Mouse (Mus musculus) stomach, embryonic 16.5 days (tissue): ENCODE measurements around the gene Vangl1. TPM values are rescaled to one million over a fixed set of nuclear protein-coding genes. Genes with fewer than 3 reads are reported as not detected.

Experiments
- ATAC-seq: fragments of 200-750 bp; cut with Nextera tagmentation; 2 replicates; pipeline ENCODE4 v1.8.0; 2017; ENCODE audit warnings: moderate number of reproducible peaks, moderate TSS enrichment; ENCODE audit not compliant: insufficient read depth, low FRiP score
- H3K27ac ChIP-seq: fragments of 300-500 bp; sonication (generic); 2 replicates; pipeline ENCODE4 v1.5.1; 2014; ENCODE audit warnings: low read length
- H3K27me3 ChIP-seq: fragments of 300-500 bp; sonication (generic); 2 replicates; pipeline ENCODE4 v1.6.1; 2014; ENCODE audit warnings: low read length, control low read depth, mixed read lengths; ENCODE audit not compliant: control insufficient read depth, insufficient read depth
- H3K36me3 ChIP-seq: fragments of 300-500 bp; sonication (generic); 2 replicates; pipeline ENCODE4 v1.6.1; 2014; ENCODE audit warnings: low read length; ENCODE audit not compliant: control insufficient read depth, insufficient read depth
- H3K4me1 ChIP-seq: fragments of 300-500 bp; sonication (generic); 2 replicates; pipeline ENCODE4 v1.6.1; 2014; ENCODE audit warnings: low read length, control low read depth, mixed read lengths; ENCODE audit not compliant: control insufficient read depth, insufficient read depth
- H3K4me2 ChIP-seq: fragments of 300-500 bp; sonication (generic); 2 replicates; pipeline ENCODE4 v1.6.1; 2014; ENCODE audit warnings: low read depth, low read length, mixed read lengths
- H3K4me3 ChIP-seq: fragments of 300-500 bp; sonication (generic); replicated peaks from 2 replicates; pipeline ENCODE4 v1.5.1; 2014; ENCODE audit warnings: mild to moderate bottlenecking, low read length
- H3K9ac ChIP-seq: fragments of 300-500 bp; sonication (generic); 2 replicates; pipeline ENCODE4 v1.6.1; 2014; ENCODE audit warnings: low read length
- H3K9me3 ChIP-seq: fragments of 300-500 bp; sonication (generic); replicated peaks from 2 replicates; pipeline ENCODE4 v1.6.1; 2016; ENCODE audit warnings: low read length, control low read depth; ENCODE audit not compliant: control insufficient read depth
- WGBS: fragments of 180-500 bp; shearing (Covaris S2); extraction: QIAGEN DNeasy Blood & Tissue Kit; methylation state at CpG from one replicate; pipeline ENCODE4 v1.1.7; 2014; 5-methylcytosine and 5-hydroxymethylcytosine counted together
- polyA plus RNA-seq: library from polyadenylated mRNA; unstranded; fragments of >200 nt; fragmentation: Nextera tagmentation; extraction: Ambion mirVana; gene quantifications from 2 replicates; pipeline ENCODE4 v1.2.1, GENCODE M21; 2015

Vangl1 gene
- polyA plus RNA-seq, 1 experiment from 2014 or later, result 30.7 TPM

DNA sequence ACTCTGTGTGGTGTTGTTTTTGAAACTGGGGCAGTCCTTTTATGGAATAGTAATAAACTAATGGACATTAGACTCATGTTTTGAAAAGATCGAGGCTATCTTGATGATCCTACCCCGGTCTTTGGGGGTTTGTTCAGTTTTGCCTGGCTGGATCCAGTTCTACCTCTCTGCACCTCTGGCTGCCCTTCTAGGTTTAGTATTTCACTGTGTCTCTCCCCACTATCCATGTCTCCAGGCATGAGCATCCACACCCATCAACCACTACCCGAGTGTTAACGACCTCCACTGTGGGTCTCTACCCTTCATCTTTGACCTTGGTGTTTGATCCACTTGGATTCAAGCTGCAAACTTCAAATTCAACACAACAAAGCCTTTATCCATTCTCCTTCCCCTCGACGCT lies 58.1 kb downstream of the Vangl1 start:
- 82% methylated on average over 6 of the region's 6 CpGs for WGBS
- Histone ChIP-seq H3K4me1 (peaks cover 9% of the 10 kb centered on the region), H3K9ac (no peak overlapping the region), H3K27me3 (no peaks in the 10 kb centered on the region), H3K36me3 (no peaks in the 10 kb centered on the region), H3K4me3 (no peak overlapping the region), H3K27ac (no peak overlapping the region), H3K9me3 (no peaks in the 10 kb centered on the region), H3K4me2 (no peak overlapping the region)
- no peak for ATAC-seq

GRCm38 (mm10) chr3:102145645-102146386 lies 58.7 kb downstream of the Vangl1 start:
- H3K4me1 ChIP-seq, result peaks cover 9% of the 10 kb centered on the region
- 68% methylated on average over 6 of the region's 6 CpGs for WGBS

DNA sequence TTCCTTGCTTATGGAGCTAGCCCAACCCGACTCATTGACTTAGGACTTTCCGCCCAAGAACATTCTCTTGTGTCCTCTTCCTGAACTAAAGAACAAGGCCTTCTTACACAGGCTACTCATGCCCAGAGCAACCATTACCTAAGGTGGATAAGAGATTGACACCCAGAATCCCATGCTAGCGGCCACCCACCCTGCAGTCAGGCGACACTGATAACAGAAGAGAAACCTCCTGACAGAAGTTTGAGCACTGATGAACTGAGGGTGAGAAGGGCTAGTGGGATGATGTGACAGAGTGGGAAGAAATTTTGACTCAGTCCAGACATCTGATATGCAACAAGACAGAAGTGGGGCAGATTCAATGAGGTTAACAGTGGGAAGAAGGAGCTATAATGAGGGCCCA lies 60.1 kb downstream of the Vangl1 start:
- Histone ChIP-seq H3K27me3 (no peaks in the 10 kb centered on the region), H3K4me1 (peaks cover 2% of the 10 kb centered on the region; the same call in 1 of the 2 replicates), H3K27ac (no peak overlapping the region), H3K9me3 (no peaks in the 10 kb centered on the region), H3K9ac (no peak overlapping the region), H3K36me3 (no peaks in the 10 kb centered on the region), H3K4me3 (no peak overlapping the region), H3K4me2 (no peak overlapping the region)
- 0 out of 2 replicates have a peak, but pooled peaks have one; percentile 6 for ATAC-seq
- 92% methylated on average over 4 of the region's 4 CpGs for WGBS

More at GRCm38 (mm10) chr3:102145645-102146386, 58.7 kb downstream of the Vangl1 start:
- no peak overlapping the region for H3K27ac ChIP-seq
- no peak for ATAC-seq
- H3K36me3 ChIP-seq, result no peaks in the 10 kb centered on the region
- no peak overlapping the region for H3K4me3 ChIP-seq
- no peaks in the 10 kb centered on the region for H3K27me3 ChIP-seq
- H3K4me2 ChIP-seq, result no peak overlapping the region
- H3K9ac ChIP-seq, result no peak overlapping the region
- H3K9me3 ChIP-seq, result no peaks in the 10 kb centered on the region

- 71% methylated on average over 3 of the region's 3 CpGs for WGBS
- Histone ChIP-seq H3K27ac (no peak overlapping the region), H3K4me3 (no peak overlapping the region), H3K4me2 (no peak overlapping the region), H3K36me3 (no peaks in the 10 kb centered on the region), H3K9me3 (no peaks in the 10 kb centered on the region), H3K27me3 (no peaks in the 10 kb centered on the region), H3K4me1 (no peaks in the 10 kb centered on the region), H3K9ac (no peak overlapping the region)
- ATAC-seq, result no peak
Observed at GRCm38 (mm10) chr3:102143536-102143935, 61.0 kb downstream of the Vangl1 start.

GRCm38 (mm10) chr3:102142947-102143346 lies 61.5 kb downstream of the Vangl1 start:
- Histone ChIP-seq H3K36me3 (no peaks in the 10 kb centered on the region), H3K9ac (no peak overlapping the region), H3K4me2 (no peak overlapping the region), H3K27me3 (no peaks in the 10 kb centered on the region), H3K4me3 (no peak overlapping the region), H3K9me3 (no peaks in the 10 kb centered on the region), H3K4me1 (no peaks in the 10 kb centered on the region), H3K27ac (no peak overlapping the region)
- no peak for ATAC-seq
- WGBS, result 91% methylated on average over 4 of the region's 4 CpGs

- WGBS, result 71% methylated on average over 6 of the region's 6 CpGs
- Histone ChIP-seq H3K4me3 (no peak overlapping the region), H3K27ac (peak overlapping the region; percentile 57; the same call in 1 of the 2 replicates), H3K4me1 (peaks cover 1% of the 10 kb centered on the region), H3K9ac (no peak overlapping the region), H3K27me3 (no peaks in the 10 kb centered on the region), H3K9me3 (no peaks in the 10 kb centered on the region), H3K36me3 (no peaks in the 10 kb centered on the region), H3K4me2 (no peak overlapping the region)
- ATAC-seq, result no peak
Observed at GRCm38 (mm10) chr3:102141893-102142292, 62.6 kb downstream of the Vangl1 start.

DNA sequence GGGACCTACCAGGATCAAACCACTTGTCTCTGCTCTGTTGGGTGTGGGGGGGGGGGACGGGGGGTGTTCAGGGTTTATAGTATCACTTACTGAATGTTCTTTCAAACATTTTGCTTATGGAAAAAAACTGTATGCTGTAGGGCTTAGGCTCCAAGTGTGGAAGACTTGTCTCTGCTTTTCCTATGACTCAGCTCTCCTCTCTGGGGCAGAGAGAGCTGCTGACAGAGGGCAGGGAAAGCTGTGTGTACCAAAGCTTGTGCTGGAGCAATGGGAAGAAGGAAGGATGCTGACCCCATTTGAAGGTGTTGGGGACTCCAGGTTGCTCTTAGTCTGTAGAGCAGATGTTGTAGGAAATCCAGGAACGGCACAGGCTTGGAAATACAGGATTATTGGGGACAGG lies 63.0 kb downstream of the Vangl1 start:
- H3K9me3 ChIP-seq, result no peaks in the 10 kb centered on the region
- 70% methylated on average over 2 of the region's 2 CpGs for WGBS
- no peak overlapping the region for H3K4me3 ChIP-seq
- no peak overlapping the region for H3K4me2 ChIP-seq
- H3K9ac ChIP-seq, result no peak overlapping the region
- H3K36me3 ChIP-seq, result no peaks in the 10 kb centered on the region
- H3K27me3 ChIP-seq, result no peaks in the 10 kb centered on the region
- H3K27ac ChIP-seq, result peak overlapping the region; percentile 77; the same call in 1 of the 2 replicates
- no peak for ATAC-seq
- peaks cover 6% of the 10 kb centered on the region for H3K4me1 ChIP-seq

DNA sequence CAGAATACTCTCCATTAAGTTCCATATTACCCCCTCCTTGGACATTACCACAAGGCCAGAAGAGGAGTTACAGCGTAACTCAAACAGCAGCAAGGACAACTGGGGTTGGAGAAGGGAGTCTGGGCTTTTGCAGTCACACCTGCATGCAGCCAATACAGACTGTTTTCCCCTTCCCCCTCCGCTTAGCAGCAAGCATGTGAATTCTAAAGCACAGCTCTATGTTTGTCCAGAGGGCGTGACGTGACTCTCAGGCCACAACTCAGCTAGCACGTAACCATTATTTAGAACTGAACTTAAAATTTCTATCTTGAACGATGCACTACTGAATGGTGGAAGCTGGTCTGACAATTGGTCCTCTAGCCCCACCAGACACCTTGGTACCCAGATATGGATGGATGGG lies 63.9 kb downstream of the Vangl1 start:
- H3K4me1 ChIP-seq, result peaks cover 14% of the 10 kb centered on the region
- WGBS, result 66% methylated on average over 6 of the region's 6 CpGs
- no peaks in the 10 kb centered on the region for H3K36me3 ChIP-seq
- H3K4me3 ChIP-seq, result no peak overlapping the region
- H3K9me3 ChIP-seq, result no peaks in the 10 kb centered on the region
- ATAC-seq, result peak; percentile 59; the same call in 1 of the 2 replicates
- H3K9ac ChIP-seq, result no peak overlapping the region
- H3K4me2 ChIP-seq, result no peak overlapping the region
- peak overlapping the region; percentile 77 for H3K27ac ChIP-seq
- no peaks in the 10 kb centered on the region for H3K27me3 ChIP-seq

GRCm38 (mm10) chr3:102138899-102139298 lies 65.6 kb downstream of the Vangl1 start:
- H3K36me3 ChIP-seq, result no peaks in the 10 kb centered on the region
- H3K4me3 ChIP-seq, result no peak overlapping the region
- H3K4me1 ChIP-seq, result peaks cover 18% of the 10 kb centered on the region
- no peaks in the 10 kb centered on the region for H3K27me3 ChIP-seq
- H3K4me2 ChIP-seq, result no peak overlapping the region
- H3K9me3 ChIP-seq, result no peaks in the 10 kb centered on the region
- H3K9ac ChIP-seq, result no peak overlapping the region
- H3K27ac ChIP-seq, result no peak overlapping the region
- no peak for ATAC-seq
- 86% methylated on average over 6 of the region's 6 CpGs for WGBS
